Mouse (Mus musculus) left cerebral cortex, postnatal 10 days (tissue): ENCODE data around the gene 6430531B16Rik. TPM values are rescaled to one million over a fixed set of nuclear protein-coding genes. Genes with fewer than 3 reads are reported as not detected.
A peak's percentile ranks its signal among the peaks of the same experiment; 100 is the strongest.

Source experiments
- DNase-seq, 2 experiments: peaks; one replicate each; pipeline ENCODE4 v3.0.0; 2021 to 2022; ENCODE audit warnings: low spot score in 2 of 2, mixed read lengths in 1 of 2; ENCODE audit errors: extremely low spot score in 1 of 2
- intact Hi-C: fragments of 180-260 bp; cut with DNase I; formaldehyde crosslinking; loops from one replicate; pipeline ENCODE4 v1.15.1; 2025
- microRNA-seq: library from miRNA; unstranded; fragments of <30 nt; microRNA quantifications from one replicate; pipeline ENCODE4 v1.2.0, GENCODE M21; 2022
- total RNA-seq, 2 experiments: library from RNA; stranded (reverse); gene quantifications; 2 replicates each; pipeline ENCODE4 v1.2.3; 2021

6430531B16Rik gene
- total RNA-seq, 2 experiments from 2014 or later, result 0.39 to 0.55 TPM

GRCm38 (mm10) chr7:139945516-139945915 is 33.0 kb downstream of the 6430531B16Rik start:
- intact Hi-C loops, result no loop called here
- no peak for DNase-seq

GRCm38 (mm10) chr7:139944291-139945240 is 34.0 kb downstream of the 6430531B16Rik start:
- DNase-seq, result no peak
- intact Hi-C loops, result no loop called here

DNA sequence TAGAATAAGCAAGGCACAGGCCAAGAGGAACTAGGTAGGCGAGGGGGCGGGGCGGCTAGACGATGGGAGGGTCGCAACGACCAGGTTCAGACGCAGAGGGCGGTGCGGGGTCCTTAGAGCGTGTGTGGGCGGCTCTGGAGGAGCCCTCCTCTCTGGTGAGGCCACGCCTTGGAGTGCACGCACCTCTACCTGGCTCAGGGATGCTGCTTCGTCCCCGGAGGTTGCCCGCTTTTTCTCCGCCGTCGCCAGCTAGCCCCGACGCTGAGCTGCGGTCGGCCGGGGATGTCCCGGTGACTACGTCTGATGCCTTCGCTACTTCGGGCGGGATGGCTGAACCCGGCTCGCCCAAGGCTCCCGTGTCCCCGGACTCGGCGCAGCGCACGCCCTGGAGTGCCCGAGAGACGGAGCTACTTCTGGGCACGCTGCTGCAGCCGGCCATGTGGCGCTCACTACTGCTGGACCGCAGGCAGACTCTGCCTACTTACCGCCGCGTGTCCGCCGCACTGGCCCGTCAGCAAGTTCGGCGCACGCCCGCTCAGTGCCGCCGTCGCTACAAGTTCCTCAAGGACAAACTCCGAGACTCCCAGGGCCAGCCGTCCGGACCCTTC is 34.8 kb downstream of the 6430531B16Rik start, which contains the start of gene Utf1:
Utf1 (plus strand) TSS at position 116 of the 608 bp plus-strand sequence.
- peak in 1 of 2 experiments; percentile 45 for DNase-seq
- intact Hi-C loops, result no loop called here

- no peak for DNase-seq
- intact Hi-C loops, result no loop called here
Measured at GRCm38 (mm10) chr7:139940476-139941209, 37.9 kb downstream of the 6430531B16Rik start.

DNA sequence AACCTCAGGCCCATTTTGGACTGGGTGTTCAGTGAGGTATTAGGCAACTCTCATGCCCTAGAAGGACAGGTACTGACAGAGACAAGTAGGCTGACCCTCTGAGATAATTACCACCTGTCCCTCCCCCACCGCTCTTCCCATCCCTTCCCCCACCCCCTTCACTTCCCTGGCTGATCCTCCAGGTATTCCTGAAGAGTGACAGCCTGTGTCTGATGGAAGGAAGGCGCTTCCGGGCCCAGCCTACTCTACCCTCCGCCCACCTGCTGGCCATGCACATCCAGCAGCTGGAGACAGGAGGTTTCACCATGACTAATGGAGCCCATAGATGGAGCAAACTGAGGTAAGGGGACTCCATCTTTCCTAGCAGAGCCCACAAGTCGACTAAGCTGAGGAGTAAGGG is 40.7 kb downstream of the 6430531B16Rik start:
- intact Hi-C loops, result no loop called here
- DNase-seq, result no peak

DNA sequence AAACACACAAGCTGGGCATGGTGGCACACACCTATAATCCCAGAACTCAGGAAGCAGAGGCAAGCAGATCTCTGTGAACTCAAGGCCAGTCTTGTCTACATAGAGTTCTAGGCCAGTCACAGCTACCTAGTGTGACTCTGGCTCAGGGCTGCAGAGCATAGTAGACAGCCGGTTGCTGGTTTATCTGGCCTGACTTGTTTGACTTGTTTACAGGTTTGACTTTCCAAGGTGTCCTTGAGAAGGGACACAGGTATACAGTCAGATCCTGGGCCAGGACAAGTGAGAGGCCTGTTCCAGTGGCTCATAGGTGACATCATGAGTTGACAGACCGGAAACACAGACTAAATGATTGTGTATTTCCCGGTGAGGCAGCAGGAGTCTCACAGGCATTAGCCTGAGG is 41.4 kb downstream of the 6430531B16Rik start:
- intact Hi-C loops, result no loop called here

GRCm38 (mm10) chr7:139936705-139937104 is 41.9 kb downstream of the 6430531B16Rik start:
- no peak for DNase-seq
- intact Hi-C loops, result no loop called here

More for the DNA sequence above, 41.4 kb downstream of the 6430531B16Rik start:
- no peak for DNase-seq

- intact Hi-C loops, result no loop called here
- peak in 1 of 2 experiments; percentile 57 for DNase-seq
Measured at GRCm38 (mm10) chr7:139930732-139931131, 47.8 kb downstream of the 6430531B16Rik start.

Small RNA genes within 50 kb of the gene (microRNA-seq; reads per million reads assigned to microRNA genes)
- not detected for gene Mir202
- gene Mir7062, result 1.1 reads per million
- not detected for gene mmu-mir-7686

Other genes starting within 250 kb of the 6430531B16Rik start
- 10 to 100 TPM; 49.9 to 52.3 TPM for gene Adgra1, start 144.6 kb downstream of the 6430531B16Rik start, total RNA-seq
- 10 to 100 TPM; 37.6 to 42.2 TPM for gene Kndc1, start 84.1 kb downstream of the 6430531B16Rik start, total RNA-seq
- gene Utf1, start 35.0 kb downstream of the 6430531B16Rik start, total RNA-seq, result not detected
- gene Adam8, start 13.8 kb upstream of the 6430531B16Rik start, total RNA-seq, result under 1 TPM; 0.81 to 0.89 TPM
- gene Zfp511, start 57.6 kb upstream of the 6430531B16Rik start, total RNA-seq, result 10 to 100 TPM; 23.8 to 26.9 TPM
- 10 to 100 TPM; 40.9 to 44.2 TPM for gene Tubgcp2, start 57.9 kb upstream of the 6430531B16Rik start, total RNA-seq
- gene Msx3, start 70.3 kb upstream of the 6430531B16Rik start, total RNA-seq, result under 1 TPM; 0.22 to 0.47 TPM
- gene Caly, start 103.8 kb upstream of the 6430531B16Rik start, total RNA-seq, result 100 to 1,000 TPM; 222 to 234 TPM
- gene Prap1, start 114.6 kb upstream of the 6430531B16Rik start, total RNA-seq, result not detected
- 10 to 100 TPM; 22.6 to 30.0 TPM for gene Fuom, start 123.7 kb upstream of the 6430531B16Rik start, total RNA-seq
- 1 to 10 TPM; 6.5 to 9.4 TPM for gene Paox, start 137.0 kb upstream of the 6430531B16Rik start, total RNA-seq
- gene Echs1, start 137.7 kb upstream of the 6430531B16Rik start, total RNA-seq, result 10 to 100 TPM; 57.3 to 57.5 TPM
- 10 to 100 TPM; 21.3 to 29.2 TPM for gene Mtg1, start 158.8 kb upstream of the 6430531B16Rik start, total RNA-seq
- 100 to 1,000 TPM; 172 to 178 TPM for gene Sprn, start 176.1 kb upstream of the 6430531B16Rik start, total RNA-seq
- not detected for gene Olfr522, start 186.0 kb upstream of the 6430531B16Rik start, total RNA-seq
- not detected for gene Olfr523, start 194.5 kb upstream of the 6430531B16Rik start, total RNA-seq
- not detected for gene Olfr524, start 227.2 kb upstream of the 6430531B16Rik start, total RNA-seq
- gene Cd163l1, start 239.5 kb upstream of the 6430531B16Rik start, total RNA-seq, result under 1 TPM; 0.26 to 0.36 TPM